Mouse (Mus musculus): ENCODE data around the gene Tbc1d2b.

Tbc1d2b gene

GRCm38 (mm10) chr9:90265322-90266039, 5.1 kb downstream of the Tbc1d2b start:
- DNase-seq (ENCODE audit: low spot score) = no peak

DNA sequence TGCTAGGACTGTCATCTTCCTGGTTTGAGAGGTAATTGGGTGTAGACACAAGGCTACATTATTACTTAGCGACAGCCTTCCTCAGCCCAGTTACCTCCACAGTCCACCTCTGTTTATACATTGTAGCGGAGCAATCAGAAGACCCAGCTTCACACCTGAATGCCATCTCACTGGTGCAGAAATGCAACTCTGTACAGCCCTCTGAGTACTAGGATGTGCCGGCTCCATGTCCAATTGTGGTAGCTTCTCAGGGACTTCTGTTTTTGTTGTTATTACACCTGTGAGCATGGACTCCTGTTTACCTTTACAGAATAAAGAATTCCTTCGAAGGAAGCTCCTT, 7.3 kb downstream of the Tbc1d2b start:
- no peak for DNase-seq (ENCODE audit: low spot score)

- no peak for DNase-seq (ENCODE audit: low spot score)
These were observed 7.8 kb downstream of the Tbc1d2b start for GRCm38 (mm10) chr9:90262591-90263339.

- no peak for DNase-seq (ENCODE audit: low spot score)
These were observed 8.5 kb downstream of the Tbc1d2b start for GRCm38 (mm10) chr9:90262063-90262462.

- no peak for DNase-seq (ENCODE audit: low spot score)
These were observed 9.8 kb downstream of the Tbc1d2b start for GRCm38 (mm10) chr9:90260600-90261375.

- DNase-seq (ENCODE audit: low spot score) = no peak
These were observed 10.5 kb downstream of the Tbc1d2b start for GRCm38 (mm10) chr9:90260079-90260478.

DNA sequence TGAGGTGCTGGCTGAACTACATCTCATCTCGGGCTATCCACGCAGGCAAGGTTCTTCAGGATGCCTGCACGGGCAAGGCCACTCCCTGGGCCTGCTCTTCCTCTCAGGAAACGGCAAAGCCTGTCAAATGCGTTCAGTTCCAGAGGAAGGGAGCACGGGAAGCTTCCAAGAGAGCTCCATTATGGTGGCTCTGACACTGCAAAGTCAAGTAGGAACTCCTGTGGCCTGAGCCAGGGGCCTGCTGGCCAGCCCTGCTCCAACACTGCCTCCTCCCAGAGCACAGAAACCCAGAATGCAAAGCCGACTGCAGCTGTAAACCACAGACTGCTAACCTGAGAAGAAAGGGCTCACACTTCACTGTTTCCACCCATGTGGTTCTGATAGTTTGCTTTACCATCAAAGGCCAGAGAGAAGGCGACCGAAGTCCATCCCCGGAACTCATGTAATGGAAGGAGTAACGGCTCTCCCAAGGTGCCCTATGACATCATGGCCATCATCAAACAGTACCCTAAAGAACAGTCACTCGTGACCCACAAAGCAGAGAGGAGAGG, 11.1 kb downstream of the Tbc1d2b start:
- no peak for DNase-seq (ENCODE audit: low spot score)

DNA sequence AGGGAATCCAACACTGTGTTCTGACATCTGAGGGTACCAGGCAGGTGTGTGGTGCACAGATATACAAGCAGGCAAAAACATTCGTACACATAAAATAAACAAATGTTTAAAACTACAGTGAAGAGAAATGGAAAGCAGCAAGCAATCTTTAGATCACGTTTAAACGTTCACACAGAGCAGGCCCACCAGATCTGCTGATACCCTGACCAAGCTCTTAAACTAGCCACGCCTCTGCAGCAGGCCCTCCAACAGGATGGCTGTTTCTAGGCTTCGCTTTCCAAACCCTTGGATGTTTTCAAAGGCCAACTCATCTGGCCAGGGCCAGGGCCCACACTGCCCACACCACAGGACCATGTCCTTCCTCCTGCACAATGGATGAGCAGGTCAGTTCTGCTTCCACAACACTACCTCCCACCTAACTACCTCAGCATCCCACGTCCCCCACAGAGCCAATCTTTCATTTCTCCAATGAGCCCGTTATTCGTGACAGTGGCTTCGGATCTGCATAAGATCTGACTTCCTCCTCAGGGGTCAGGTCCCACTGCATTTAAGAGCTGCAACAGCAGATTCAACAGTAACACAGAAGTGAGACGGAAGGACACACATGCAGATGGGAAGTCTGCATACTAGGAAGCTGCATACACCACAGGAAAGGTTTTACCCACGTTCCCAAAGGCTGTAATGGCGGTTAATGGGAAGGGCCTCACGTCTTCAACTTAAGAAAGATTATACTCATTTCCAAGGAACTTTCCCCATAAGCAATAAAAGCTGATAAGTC, 12.7 kb downstream of the Tbc1d2b start:
- no peak for DNase-seq (ENCODE audit: low spot score)

DNA sequence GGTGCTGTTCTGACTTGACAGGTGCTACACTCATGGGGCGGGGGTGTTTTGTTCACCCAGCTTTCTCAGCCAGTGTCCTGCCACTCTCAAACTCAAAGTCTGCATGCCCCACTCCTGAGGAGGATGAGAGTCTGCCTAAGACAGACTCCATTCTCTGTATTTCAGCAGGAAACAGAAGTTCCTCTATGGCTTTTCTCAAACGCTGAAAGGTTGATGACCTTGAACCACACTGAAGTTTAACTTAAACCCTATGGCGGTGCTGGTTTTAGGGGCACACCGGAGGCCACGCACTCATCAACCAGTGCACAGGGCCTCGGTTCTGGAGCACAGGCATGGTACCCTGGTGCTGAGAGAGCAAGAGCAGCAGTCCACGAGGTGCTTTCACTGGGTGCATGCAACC, 13.4 kb downstream of the Tbc1d2b start:
- no peak for DNase-seq (ENCODE audit: low spot score)

- DNase-seq (ENCODE audit: low spot score) = no peak
These were observed 14.7 kb downstream of the Tbc1d2b start for GRCm38 (mm10) chr9:90255844-90256405.

DNA sequence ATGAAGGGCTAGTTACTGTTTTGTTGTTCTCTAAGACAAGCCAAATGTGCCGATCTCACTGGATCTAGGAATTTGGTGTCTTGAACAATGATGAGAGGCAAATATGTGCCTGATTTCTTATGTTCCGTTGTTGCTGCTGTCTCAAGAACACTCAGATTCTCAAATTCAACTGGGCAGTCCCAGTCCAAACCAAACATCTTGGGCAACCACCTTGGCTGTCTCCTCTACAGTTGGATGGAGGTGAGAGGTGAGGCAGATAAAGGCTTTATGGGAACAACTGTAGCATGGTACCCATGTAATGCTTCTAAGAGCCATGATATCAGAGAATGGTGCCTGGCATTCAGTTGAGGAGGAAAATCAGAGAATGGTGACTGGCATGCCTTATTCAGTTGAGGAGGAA, 17.4 kb downstream of the Tbc1d2b start:
- no peak for DNase-seq (ENCODE audit: low spot score)

- DNase-seq (ENCODE audit: low spot score) = no peak
These were observed 19.4 kb downstream of the Tbc1d2b start for GRCm38 (mm10) chr9:90250964-90251750.

DNA sequence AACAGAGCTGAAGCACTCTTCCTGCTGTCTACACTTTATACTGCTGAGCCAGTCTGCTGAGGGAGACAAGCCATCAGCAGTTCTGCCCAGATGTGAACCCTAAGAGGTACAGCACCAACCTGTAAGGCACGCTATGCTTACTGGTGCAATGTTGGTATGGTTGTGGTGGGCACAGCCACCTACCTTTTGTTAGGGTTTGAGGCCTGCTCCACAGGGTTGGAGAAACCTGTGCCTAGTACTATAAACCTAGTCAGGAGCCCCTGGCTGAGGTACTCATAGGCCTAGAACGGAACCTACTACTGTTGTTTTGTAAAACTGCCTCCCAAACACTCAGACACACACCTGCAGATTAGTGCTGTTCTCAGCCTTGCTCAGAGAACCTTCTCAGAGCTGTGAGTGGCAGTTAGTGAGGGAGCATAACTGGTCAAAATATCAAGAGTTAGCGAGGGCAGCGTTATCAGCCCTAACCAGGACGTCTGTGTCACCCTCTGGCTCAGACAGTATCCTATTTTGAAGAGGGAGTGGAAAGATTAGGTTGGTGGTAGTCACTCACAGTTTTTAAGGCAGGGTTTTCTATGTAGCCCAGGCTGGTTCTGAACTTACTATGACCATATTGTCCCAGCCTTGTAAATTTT, 20.3 kb downstream of the Tbc1d2b start:
- no peak for DNase-seq (ENCODE audit: low spot score)

DNA sequence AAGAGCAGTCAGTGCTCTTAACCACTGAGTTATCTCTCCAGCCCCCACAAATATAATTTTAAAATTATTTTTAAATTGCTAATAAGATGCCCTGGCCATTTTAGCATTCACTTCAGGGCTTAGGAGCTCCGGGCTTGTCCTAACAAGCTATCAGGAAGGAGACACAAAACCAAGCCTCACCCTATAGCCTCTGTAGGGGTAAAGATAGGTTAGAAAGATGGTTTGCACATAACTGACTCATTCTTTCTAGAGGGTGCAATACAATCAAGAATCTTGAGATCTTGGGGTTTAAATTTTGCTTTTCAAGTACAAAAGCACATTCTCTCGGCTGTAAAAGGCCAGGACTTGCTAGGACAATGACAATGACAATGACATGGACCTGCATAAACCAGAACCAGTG, 21.6 kb downstream of the Tbc1d2b start:
- no peak for DNase-seq (ENCODE audit: low spot score)

DNA sequence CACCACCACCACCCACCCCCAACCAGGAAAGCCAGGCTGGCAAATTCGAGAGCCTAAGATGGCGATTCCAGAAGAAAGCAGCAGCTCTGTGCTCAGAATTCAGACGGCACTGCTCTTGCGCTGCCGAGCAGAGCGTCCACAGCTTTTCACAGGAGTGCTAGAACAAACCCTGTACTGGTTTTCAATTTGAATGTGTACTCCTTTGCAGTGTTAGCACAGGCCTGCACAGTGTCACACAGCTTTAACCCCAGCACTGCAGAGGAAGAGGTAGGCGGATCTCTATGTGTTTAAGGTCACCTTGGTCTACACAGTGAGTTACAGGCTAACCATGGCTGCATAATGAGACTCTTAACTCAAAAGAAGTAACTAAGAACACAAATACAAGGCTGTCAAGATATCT, 22.3 kb downstream of the Tbc1d2b start:
- DNase-seq (ENCODE audit: low spot score) = no peak

DNA sequence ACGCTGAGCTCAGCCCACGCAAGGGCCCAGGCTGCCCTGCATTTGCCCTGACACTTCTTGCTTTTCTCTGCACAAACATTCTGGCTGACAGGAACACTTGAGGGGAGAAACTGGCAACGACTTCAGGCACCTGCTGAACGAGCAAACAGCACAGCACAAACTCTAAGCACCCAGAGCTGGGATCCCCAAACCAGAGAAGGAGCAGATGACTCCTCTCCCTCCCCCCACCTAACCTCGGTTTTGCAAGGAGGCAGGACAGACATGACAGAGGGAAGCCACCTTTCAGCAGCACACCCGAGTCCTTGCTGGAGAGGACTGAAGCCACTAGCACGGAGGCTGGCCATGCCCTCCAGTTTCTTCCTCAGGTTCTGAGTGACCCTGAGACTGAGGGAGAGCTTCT, 23.3 kb downstream of the Tbc1d2b start:
- no peak for DNase-seq (ENCODE audit: low spot score)

DNA sequence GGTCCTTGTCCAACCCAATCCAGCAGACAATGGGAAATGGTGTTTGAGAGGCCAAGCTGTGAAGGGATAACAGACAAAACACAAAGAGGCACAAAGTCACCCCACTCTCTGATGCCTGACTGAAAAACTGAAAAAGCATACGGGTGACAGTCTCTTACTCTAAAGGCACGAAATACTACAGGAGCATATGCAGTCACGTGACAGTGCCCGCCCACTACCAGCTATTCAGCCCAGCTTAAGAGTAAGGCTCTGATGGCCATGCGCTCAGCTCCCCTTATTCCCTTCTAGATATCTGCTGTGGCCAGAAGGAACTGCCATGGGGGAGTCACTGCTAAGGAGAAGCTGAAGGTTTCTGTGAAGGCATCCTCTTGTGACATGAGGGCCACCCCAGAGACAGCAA, 24.8 kb downstream of the Tbc1d2b start:
- no peak for DNase-seq (ENCODE audit: low spot score)

GRCm38 (mm10) chr9:90245206-90245605, 25.4 kb downstream of the Tbc1d2b start:
- DNase-seq (ENCODE audit: low spot score) = no peak

DNA sequence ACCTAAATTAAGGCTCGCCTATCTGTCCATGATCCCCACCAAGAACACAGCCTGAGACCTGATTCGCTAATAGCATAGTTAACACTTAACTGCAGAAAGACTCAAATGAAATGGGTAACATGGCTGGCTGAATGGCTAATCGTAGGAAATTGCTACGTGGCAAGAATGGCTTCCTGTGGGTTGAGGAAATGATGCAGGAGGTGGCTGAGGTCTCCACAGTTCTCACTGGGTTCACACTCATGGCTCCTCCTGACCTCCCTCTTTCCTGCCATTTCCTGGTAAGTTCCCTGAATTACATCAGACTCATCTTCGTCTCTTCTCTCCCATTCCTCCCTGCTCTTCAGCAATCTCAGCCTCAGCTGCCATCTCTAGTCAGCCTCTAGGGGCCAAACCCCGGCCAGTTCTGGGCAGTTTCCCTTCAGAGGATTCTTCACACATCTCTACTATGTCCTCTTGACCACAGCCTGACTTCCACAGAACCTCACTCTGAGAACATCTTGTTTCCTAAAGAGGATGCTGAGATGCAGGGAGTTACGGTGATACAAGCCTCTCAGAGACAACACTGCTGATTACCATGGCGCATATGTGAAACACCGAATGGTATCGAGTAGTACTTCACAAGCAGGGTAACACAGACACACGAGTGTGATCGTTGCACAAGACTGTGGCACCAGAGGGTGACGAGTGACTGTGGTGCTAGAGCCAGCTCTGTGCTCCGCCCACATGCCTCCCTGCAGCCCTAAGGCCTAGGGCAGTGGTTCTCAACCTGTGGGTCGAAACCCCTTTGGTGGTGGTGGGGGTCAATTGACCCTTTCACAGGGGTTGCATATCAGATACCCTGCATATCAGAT, 26.1 kb downstream of the Tbc1d2b start:
- no peak for DNase-seq (ENCODE audit: low spot score)

All from layer of hippocampus, adult 9-10 months (tissue).